Mouse (Mus musculus): Measurements from ENCODE around the gene 4931440F15Rik. TPM values are rescaled to one million over a fixed set of nuclear protein-coding genes. Genes with fewer than 3 reads are reported as not detected.
A peak's percentile ranks its signal among the peaks of the same experiment; 100 is the strongest.

4931440F15Rik gene
- polyA plus RNA-seq, 1 experiment = 0.05 TPM

DNA sequence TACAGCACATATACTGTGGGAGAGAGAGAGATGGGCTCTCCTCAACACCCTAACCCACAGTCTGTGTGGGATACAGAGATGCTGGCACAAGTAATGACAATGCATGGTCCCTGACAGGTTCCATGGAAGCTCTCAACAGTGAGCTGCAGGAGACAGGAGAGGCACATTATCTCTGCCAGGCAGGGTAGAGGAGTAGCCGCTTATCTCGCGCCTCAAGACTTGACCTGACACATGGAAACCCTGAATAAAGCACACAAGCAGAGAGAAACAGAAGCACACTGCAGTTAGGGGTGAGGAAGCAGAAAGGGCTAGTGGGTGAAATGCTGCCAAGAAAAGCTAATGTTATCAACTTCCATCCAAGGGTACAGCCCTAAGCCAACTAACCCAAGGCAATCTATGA is 10.2 kb downstream of the 4931440F15Rik start:
- H3K36me3 ChIP-seq (ENCODE audit: control insufficient read depth, insufficient read depth, low read length) = no peaks in the 10 kb centered on the region
- H3K27me3 ChIP-seq (replicated peaks; ENCODE audit: control insufficient read depth, insufficient read depth, low read length) = no peaks in the 10 kb centered on the region
- no peak for TF ChIP-seq CTCF (conservative IDR thresholded peaks at IDR 0.05; ENCODE audit: insufficient read depth, insufficient read length, low read depth, low read length)
- TF ChIP-seq POLR2A (IDR thresholded peaks at IDR 0.05; ENCODE audit: low read depth, low read length) = no peak
- DNase-seq = no peak
- H3K4me3 ChIP-seq (ENCODE audit: insufficient read depth, low read depth, low read length) = no peak overlapping the region
- no peak overlapping the region for H3K27ac ChIP-seq (ENCODE audit: insufficient read depth, low read depth, low read length)
- WGBS = 96% methylated on average over 3 of the region's 3 CpGs
- H3K4me1 ChIP-seq (ENCODE audit: control insufficient read depth, insufficient read depth, low read length) = no peaks in the 10 kb centered on the region

DNA sequence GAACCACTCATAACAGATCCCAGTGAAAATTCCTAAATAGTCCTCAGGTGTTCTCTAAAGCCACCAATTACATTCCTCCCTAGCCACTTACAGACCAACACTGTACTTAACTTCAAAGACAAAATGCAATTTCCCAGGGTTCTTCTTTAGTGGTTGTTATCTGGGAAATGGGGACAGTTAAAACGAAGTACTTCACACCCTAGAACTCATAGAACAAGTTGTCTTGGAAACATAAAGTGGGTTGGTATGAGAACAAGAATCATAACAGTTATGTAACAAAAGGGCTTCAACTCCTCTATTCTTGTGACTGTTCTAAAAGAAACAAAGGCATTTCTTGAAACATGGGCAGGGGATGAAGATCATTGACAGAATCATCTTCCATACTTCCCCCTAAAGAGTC is 12.2 kb downstream of the 4931440F15Rik start:
- DNase-seq = no peak
- TF ChIP-seq CTCF (conservative IDR thresholded peaks at IDR 0.05; ENCODE audit: insufficient read depth, insufficient read length, low read depth, low read length) (no peak), POLR2A (IDR thresholded peaks at IDR 0.05; ENCODE audit: low read depth, low read length) (no peak)
- 87% methylated on average over 1 of the region's 1 CpGs for WGBS
- Histone ChIP-seq H3K4me3 (ENCODE audit: insufficient read depth, low read depth, low read length) (no peak overlapping the region), H3K27ac (ENCODE audit: insufficient read depth, low read depth, low read length) (no peak overlapping the region), H3K4me1 (ENCODE audit: control insufficient read depth, insufficient read depth, low read length) (no peaks in the 10 kb centered on the region), H3K27me3 (replicated peaks; ENCODE audit: control insufficient read depth, insufficient read depth, low read length) (no peaks in the 10 kb centered on the region), H3K36me3 (ENCODE audit: control insufficient read depth, insufficient read depth, low read length) (no peaks in the 10 kb centered on the region)

DNA sequence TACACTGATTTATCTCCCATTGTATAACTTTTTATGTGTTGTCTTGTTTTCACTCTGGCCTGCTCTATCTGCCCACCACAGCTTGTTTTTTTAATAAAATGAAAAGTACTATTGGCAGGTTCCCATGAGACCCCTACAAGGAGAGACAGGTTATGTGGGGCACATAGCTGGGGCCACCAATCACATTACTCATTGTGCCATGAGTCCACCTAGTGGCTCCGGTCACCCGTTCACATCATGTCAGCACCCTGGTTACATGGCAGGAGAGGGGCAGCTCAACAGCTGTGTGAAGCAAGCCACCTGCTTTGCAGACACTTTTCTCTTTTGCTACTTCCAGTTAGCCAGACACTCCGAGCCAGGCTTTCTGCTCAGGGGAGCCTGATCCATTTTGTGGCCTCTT is 13.0 kb downstream of the 4931440F15Rik start:
- DNase-seq = no peak
- no peak overlapping the region for H3K4me3 ChIP-seq (ENCODE audit: insufficient read depth, low read depth, low read length)
- no peaks in the 10 kb centered on the region for H3K4me1 ChIP-seq (ENCODE audit: control insufficient read depth, insufficient read depth, low read length)
- no peak overlapping the region for H3K27ac ChIP-seq (ENCODE audit: insufficient read depth, low read depth, low read length)
- TF ChIP-seq POLR2A (IDR thresholded peaks at IDR 0.05; ENCODE audit: low read depth, low read length) (no peak), CTCF (conservative IDR thresholded peaks at IDR 0.05; ENCODE audit: insufficient read depth, insufficient read length, low read depth, low read length) (no peak)
- no peaks in the 10 kb centered on the region for H3K27me3 ChIP-seq (replicated peaks; ENCODE audit: control insufficient read depth, insufficient read depth, low read length)
- H3K36me3 ChIP-seq (ENCODE audit: control insufficient read depth, insufficient read depth, low read length) = no peaks in the 10 kb centered on the region
- WGBS = 58% methylated on average over 3 of the region's 3 CpGs

DNA sequence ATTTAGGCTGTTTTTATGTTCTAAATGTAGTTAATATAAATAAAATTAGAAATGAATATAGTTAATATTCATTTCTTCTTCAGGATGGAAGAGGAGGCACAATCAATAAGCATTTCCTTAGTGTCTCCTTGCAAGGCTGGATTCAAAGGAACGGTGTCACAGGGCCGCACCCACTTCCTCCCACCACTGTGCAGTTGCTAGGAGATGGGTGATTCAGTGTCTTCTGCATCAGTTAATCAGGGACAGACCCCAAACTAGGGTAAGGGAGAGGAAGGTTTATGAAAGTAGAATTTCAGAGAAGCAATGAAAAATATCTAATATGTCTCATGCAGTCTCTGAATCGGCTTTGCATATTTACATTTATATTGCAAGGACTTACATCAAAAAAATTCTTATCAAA is 15.1 kb downstream of the 4931440F15Rik start:
- Histone ChIP-seq H3K27ac (ENCODE audit: insufficient read depth, low read depth, low read length) (no peak overlapping the region), H3K4me3 (ENCODE audit: insufficient read depth, low read depth, low read length) (no peak overlapping the region), H3K4me1 (ENCODE audit: control insufficient read depth, insufficient read depth, low read length) (no peaks in the 10 kb centered on the region), H3K27me3 (replicated peaks; ENCODE audit: control insufficient read depth, insufficient read depth, low read length) (no peaks in the 10 kb centered on the region), H3K36me3 (ENCODE audit: control insufficient read depth, insufficient read depth, low read length) (no peaks in the 10 kb centered on the region)
- no peak for DNase-seq
- 82% methylated on average over 3 of the region's 3 CpGs for WGBS
- TF ChIP-seq CTCF (conservative IDR thresholded peaks at IDR 0.05; ENCODE audit: insufficient read depth, insufficient read length, low read depth, low read length) (no peak), POLR2A (IDR thresholded peaks at IDR 0.05; ENCODE audit: low read depth, low read length) (no peak)

DNA sequence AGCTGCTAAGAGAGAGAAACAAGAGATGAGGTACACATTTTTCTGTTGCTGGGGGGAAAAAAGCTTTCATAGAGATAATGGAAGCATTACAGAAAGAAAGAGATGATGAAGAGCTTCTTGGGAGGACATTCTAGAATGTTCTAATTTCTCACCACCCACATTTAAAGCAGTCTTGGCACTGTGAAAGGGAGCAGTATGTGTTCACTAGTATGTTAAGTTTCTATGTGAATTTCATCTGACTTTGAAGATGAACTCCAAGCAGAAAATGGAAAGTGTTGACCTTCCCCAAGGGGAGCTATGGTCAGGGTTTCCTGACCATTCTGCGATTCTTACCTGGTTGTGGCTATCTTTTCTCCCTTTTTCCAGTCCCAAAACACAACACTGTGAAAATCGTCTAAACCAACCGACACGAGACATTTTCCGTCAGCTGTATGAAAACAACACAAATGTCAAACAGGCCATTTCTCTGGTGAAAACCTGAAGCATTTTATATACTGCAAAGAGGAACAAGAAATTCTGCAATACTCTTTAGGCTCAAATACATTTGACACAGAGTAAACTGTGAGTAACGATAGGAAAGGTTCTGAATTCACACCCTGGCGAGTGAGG is 16.4 kb downstream of the 4931440F15Rik start:
- DNase-seq = no peak
- H3K4me3 ChIP-seq (ENCODE audit: insufficient read depth, low read depth, low read length) = no peak overlapping the region
- no peak overlapping the region for H3K27ac ChIP-seq (ENCODE audit: insufficient read depth, low read depth, low read length)
- H3K4me1 ChIP-seq (ENCODE audit: control insufficient read depth, insufficient read depth, low read length) = no peaks in the 10 kb centered on the region
- WGBS = 86% methylated on average over 7 of the region's 7 CpGs
- no peaks in the 10 kb centered on the region for H3K36me3 ChIP-seq (ENCODE audit: control insufficient read depth, insufficient read depth, low read length)
- no peak for TF ChIP-seq CTCF (conservative IDR thresholded peaks at IDR 0.05; ENCODE audit: insufficient read depth, insufficient read length, low read depth, low read length)
- TF ChIP-seq POLR2A (IDR thresholded peaks at IDR 0.05; ENCODE audit: low read depth, low read length) = no peak
- H3K27me3 ChIP-seq (replicated peaks; ENCODE audit: control insufficient read depth, insufficient read depth, low read length) = no peaks in the 10 kb centered on the region

DNA sequence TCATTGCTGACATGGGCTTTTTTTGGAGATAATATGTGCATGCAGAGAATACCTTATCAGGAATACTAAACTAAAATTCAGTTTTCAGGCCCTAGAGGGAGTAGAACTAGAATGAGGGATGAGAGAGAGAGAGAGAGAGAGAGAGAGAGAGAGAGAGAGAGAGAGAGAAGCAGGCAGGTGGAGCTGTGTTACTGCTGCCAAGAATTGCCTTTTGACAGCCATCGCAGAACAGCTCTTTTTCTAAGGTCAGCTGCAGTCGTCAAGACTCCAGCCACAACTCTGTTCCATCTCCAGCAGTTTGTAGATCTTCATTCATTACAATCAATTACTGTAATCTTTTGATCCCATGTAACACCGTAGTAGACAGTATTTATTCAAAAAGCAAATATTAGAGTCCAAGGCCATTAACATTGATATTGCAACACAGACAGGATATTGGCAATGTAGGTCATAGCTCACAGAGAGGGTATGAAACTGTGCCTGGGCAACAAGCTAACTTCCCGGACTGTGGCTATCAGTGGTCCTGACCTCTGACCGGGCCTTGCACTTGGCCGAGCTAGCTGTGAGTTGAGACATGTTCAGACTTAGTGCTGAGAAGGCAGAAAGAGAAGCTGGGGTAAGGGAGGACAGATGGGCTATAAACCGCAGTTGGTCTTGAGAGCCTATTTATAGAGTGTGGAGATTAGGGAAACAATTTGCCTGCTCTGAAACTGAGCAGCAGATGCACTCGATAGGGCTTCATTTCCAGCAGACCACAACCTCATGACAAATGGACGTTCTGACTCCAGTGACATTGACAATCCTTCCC is 17.1 kb downstream of the 4931440F15Rik start:
- TF ChIP-seq CTCF (conservative IDR thresholded peaks at IDR 0.05; ENCODE audit: insufficient read depth, insufficient read length, low read depth, low read length) (no peak), POLR2A (IDR thresholded peaks at IDR 0.05; ENCODE audit: low read depth, low read length) (no peak)
- Histone ChIP-seq H3K4me3 (ENCODE audit: insufficient read depth, low read depth, low read length) (no peak overlapping the region), H3K4me1 (ENCODE audit: control insufficient read depth, insufficient read depth, low read length) (no peaks in the 10 kb centered on the region), H3K36me3 (ENCODE audit: control insufficient read depth, insufficient read depth, low read length) (no peaks in the 10 kb centered on the region), H3K27me3 (replicated peaks; ENCODE audit: control insufficient read depth, insufficient read depth, low read length) (no peaks in the 10 kb centered on the region), H3K27ac (ENCODE audit: insufficient read depth, low read depth, low read length) (no peak overlapping the region)
- DNase-seq = peak; percentile 42
- whole genome bisulfite sequencing = 44% methylated on average over 9 of the region's 9 CpGs

DNA sequence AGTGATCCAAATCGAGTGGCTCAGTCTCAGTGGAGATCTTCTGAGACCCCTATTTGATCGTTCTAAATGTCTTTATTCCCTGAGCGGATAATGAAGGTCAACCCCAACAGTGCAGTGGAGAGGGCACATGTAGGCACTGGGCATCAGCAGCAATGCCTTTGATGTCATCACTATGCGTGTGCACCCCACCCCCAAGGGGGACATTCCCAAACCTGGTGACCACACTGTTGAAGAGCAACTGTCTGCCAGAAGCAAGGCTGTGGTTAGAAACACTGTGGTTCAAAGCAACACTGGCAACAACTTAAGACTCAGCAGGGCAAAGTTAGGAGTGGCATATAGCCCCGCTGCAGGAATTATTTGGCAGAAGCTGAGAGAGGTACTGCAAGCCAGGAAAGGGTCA is 18.1 kb downstream of the 4931440F15Rik start:
- H3K36me3 ChIP-seq (ENCODE audit: control insufficient read depth, insufficient read depth, low read length) = no peaks in the 10 kb centered on the region
- H3K27ac ChIP-seq (ENCODE audit: insufficient read depth, low read depth, low read length) = no peak overlapping the region
- H3K4me1 ChIP-seq (ENCODE audit: control insufficient read depth, insufficient read depth, low read length) = no peaks in the 10 kb centered on the region
- TF ChIP-seq POLR2A (IDR thresholded peaks at IDR 0.05; ENCODE audit: low read depth, low read length) = no peak
- no peak for TF ChIP-seq CTCF (conservative IDR thresholded peaks at IDR 0.05; ENCODE audit: insufficient read depth, insufficient read length, low read depth, low read length)
- 95% methylated on average over 5 of the region's 5 CpGs for WGBS
- no peaks in the 10 kb centered on the region for H3K27me3 ChIP-seq (replicated peaks; ENCODE audit: control insufficient read depth, insufficient read depth, low read length)
- no peak for DNase-seq
- no peak overlapping the region for H3K4me3 ChIP-seq (ENCODE audit: insufficient read depth, low read depth, low read length)

Data from kidney, adult 2 months (tissue).